Mouse (Mus musculus): ENCODE results near the gene Calr. TPM values are rescaled to one million over a fixed set of nuclear protein-coding genes. Genes with fewer than 3 reads are reported as not detected.

Gene Calr
- polyA plus RNA-seq (2014; fragmentation: Nextera tagmentation; extraction: Ambion mirVana) = 514 and 606 TPM in 2 replicates

DNA sequence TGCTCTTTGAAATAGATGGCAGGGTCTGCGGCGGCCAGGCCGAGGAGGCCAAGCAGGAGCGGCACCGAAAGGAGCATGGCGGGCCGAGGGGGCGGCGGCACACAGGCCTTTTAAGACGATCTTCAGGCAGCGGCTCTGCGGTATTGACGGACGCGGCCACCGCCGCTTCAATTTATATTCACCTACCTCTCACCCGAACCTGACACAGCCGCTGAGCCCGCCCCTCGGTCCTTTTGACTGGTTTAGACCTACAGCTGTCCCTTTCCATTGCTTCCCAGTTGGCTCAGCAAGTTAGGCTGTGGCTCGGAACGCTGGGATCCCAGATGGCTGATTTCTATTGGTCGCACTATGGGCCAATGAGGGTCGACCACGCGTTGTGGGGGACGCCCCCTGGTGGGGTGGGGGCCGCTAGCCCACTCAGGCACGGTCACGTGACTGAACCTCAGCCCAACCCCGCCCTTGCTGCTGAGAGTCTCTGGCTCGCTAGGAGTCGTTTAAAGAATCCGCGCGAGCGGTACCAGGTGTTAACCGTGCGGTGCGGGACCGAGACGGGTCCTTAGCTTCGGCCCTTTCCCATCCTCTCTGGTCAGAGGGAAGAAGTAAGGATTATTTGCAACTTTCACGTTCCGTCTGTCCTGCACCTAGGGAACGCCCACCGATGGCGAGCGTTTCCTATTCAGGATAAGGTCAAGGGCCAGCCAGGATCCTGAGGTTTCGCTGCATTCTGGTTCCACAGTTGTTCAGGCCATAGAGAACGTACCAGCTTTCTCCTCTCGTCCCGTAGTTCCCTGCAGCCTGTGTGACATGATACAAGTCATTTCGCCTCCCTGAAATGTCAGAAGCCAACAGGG, at the start of gene Calr:
TSS of gene Calr (minus strand) at position 213 of the 851 bp plus-strand sequence.
- Histone ChIP-seq H3K27me3 (replicated peaks; ENCODE audit: control insufficient read depth, insufficient read depth, low read length) (no peaks in the 10 kb centered on the region), H3K9me3 (replicated peaks; ENCODE audit: control insufficient read depth, low read length) (no peaks in the 10 kb centered on the region), H3K4me2 (ENCODE audit: low read length) (peak within 1 kb of the TSS; percentile 86), H3K36me3 (ENCODE audit: control insufficient read depth, insufficient read depth, low read length) (peaks cover 40% of the 10 kb centered on the region), H3K9ac (ENCODE audit: low read length) (peak within 1 kb of the TSS; percentile 98), H3K4me1 (ENCODE audit: control insufficient read depth, insufficient read depth, low read length) (peaks cover 17% of the 10 kb centered on the region), H3K4me3 (ENCODE audit: low read depth, low read length) (peak within 1 kb of the TSS; percentile 96), H3K27ac (ENCODE audit: low read depth, low read length) (peak within 1 kb of the TSS; percentile 80)
- peak; percentile 100 for DNase-seq (ENCODE audit: low spot score)
- ATAC-seq = peak; percentile 99
- under 1% methylated on average over 55 of the region's 55 CpGs for WGBS

GRCm38 (mm10) chr8:84895963-84896362, 49.2 kb upstream of the Calr start:
- 0 out of 2 replicates have a peak, but pooled peaks cover under 1% of the 10 kb centered on the region for H3K36me3 ChIP-seq (ENCODE audit: control insufficient read depth, insufficient read depth, low read length)
- H3K4me2 ChIP-seq (ENCODE audit: low read length) = no peak overlapping the region
- H3K27ac ChIP-seq (ENCODE audit: low read depth, low read length) = no peak overlapping the region
- H3K9me3 ChIP-seq (replicated peaks; ENCODE audit: control insufficient read depth, low read length) = no peaks in the 10 kb centered on the region
- 86% methylated on average over 5 of the region's 5 CpGs for WGBS
- DNase-seq (ENCODE audit: low spot score) (no peak), ATAC-seq (no peak)
- H3K4me3 ChIP-seq (ENCODE audit: low read depth, low read length) = no peak overlapping the region
- H3K4me1 ChIP-seq (ENCODE audit: control insufficient read depth, insufficient read depth, low read length) = peaks cover 6% of the 10 kb centered on the region
- H3K27me3 ChIP-seq (replicated peaks; ENCODE audit: control insufficient read depth, insufficient read depth, low read length) = no peaks in the 10 kb centered on the region
- H3K9ac ChIP-seq (ENCODE audit: low read length) = no peak overlapping the region

GRCm38 (mm10) chr8:84893709-84894134, 47.0 kb upstream of the Calr start, which contains the start of gene Gcdh:
Gene Gcdh (minus strand): TSS chr8:84893921.
- peak within 1 kb of the TSS; percentile 76 for H3K9ac ChIP-seq (ENCODE audit: low read length)
- H3K4me1 ChIP-seq (ENCODE audit: control insufficient read depth, insufficient read depth, low read length) = peaks cover 6% of the 10 kb centered on the region
- H3K27me3 ChIP-seq (replicated peaks; ENCODE audit: control insufficient read depth, insufficient read depth, low read length) = no peaks in the 10 kb centered on the region
- peak within 1 kb of the TSS; percentile 61 for H3K4me3 ChIP-seq (ENCODE audit: low read depth, low read length)
- peaks cover 14% of the 10 kb centered on the region; the same call in 1 of the 2 replicates for H3K36me3 ChIP-seq (ENCODE audit: control insufficient read depth, insufficient read depth, low read length)
- H3K4me2 ChIP-seq (ENCODE audit: low read length) = peak within 1 kb of the TSS; percentile 94
- H3K27ac ChIP-seq (ENCODE audit: low read depth, low read length) = no peak within 1 kb of the TSS; the same call in 1 of the 2 replicates
- H3K9me3 ChIP-seq (replicated peaks; ENCODE audit: control insufficient read depth, low read length) = no peaks in the 10 kb centered on the region
- WGBS = under 1% methylated on average over 11 of the region's 11 CpGs
- DNase-seq (ENCODE audit: low spot score) (peak; percentile 98), ATAC-seq (peak; percentile 100)

DNA sequence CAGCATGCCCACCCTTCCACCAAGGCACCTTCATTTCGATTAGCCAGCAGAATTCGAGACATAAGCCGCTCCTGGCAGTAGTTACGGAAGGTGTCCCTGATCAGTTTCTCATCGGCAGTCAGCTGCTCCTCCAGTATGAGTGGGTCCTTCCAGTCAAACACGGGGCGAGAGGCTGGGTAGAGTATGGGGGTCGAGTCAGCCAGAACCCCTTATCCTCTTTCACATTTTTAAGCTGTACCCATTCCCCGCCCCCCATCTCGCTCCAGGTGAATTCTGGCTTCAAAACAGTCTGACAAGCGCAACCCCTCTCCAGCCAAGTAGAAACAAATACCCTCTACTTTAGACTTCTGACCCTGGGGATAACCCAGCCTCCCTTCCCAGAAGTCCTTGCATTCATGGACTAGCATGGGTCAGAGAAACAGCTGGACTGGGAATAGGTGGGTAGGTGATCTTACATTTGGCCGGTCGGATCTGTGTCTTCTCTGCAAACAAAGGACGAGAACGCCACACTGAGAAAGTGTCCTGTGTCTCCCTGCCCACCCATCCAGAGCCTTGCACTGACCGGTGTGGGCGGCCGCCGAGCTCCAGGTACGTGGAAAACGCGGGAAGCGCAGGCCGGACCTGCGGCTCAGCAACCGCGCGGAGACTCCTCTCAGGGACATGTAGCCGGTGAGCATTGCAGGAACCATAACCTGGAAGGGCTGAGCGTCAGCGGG, 46.4 kb upstream of the Calr start:
- 11% methylated on average over 31 of the region's 31 CpGs for whole genome bisulfite sequencing
- peak overlapping the region; percentile 61 for H3K4me3 ChIP-seq (ENCODE audit: low read depth, low read length)
- ATAC-seq (no peak; the same call in 1 of the 2 replicates), DNase-seq (ENCODE audit: low spot score) (no peak)
- H3K27ac ChIP-seq (ENCODE audit: low read depth, low read length) = no peak overlapping the region; the same call in 1 of the 2 replicates
- peaks cover 20% of the 10 kb centered on the region for H3K36me3 ChIP-seq (ENCODE audit: control insufficient read depth, insufficient read depth, low read length)
- H3K9ac ChIP-seq (ENCODE audit: low read length) = peak overlapping the region; percentile 76
- no peaks in the 10 kb centered on the region for H3K9me3 ChIP-seq (replicated peaks; ENCODE audit: control insufficient read depth, low read length)
- H3K27me3 ChIP-seq (replicated peaks; ENCODE audit: control insufficient read depth, insufficient read depth, low read length) = no peaks in the 10 kb centered on the region
- peak overlapping the region; percentile 94 for H3K4me2 ChIP-seq (ENCODE audit: low read length)
- H3K4me1 ChIP-seq (ENCODE audit: control insufficient read depth, insufficient read depth, low read length) = peaks cover 6% of the 10 kb centered on the region

GRCm38 (mm10) chr8:84889141-84889540, 42.4 kb upstream of the Calr start:
- WGBS = 100% methylated on average over 1 of the region's 1 CpGs
- peaks cover 44% of the 10 kb centered on the region for H3K36me3 ChIP-seq (ENCODE audit: control insufficient read depth, insufficient read depth, low read length)

DNA sequence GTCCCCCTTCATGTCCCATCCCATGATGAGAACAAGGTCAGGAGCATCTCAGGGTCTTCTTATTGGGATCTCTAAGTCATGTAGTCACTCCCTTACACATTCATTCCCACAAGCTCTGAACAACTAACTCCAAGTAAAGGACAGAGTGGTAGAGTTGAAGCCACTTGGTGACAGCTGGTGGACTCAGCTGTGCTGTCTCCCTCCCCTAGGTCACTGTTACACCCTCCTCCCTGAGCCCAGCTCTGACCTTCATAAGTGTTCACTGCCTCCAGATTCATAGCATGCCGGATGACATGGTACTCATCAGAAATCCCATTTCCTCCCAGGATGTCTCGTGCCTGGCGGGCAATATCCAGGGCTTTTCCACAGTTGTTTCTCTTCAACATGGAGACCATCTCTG, 41.5 kb upstream of the Calr start:
- H3K9me3 ChIP-seq (replicated peaks; ENCODE audit: control insufficient read depth, low read length) = no peaks in the 10 kb centered on the region
- DNase-seq (ENCODE audit: low spot score) (no peak), ATAC-seq (no peak)
- no peak overlapping the region for H3K4me2 ChIP-seq (ENCODE audit: low read length)
- H3K4me3 ChIP-seq (ENCODE audit: low read depth, low read length) = no peak overlapping the region
- H3K9ac ChIP-seq (ENCODE audit: low read length) = no peak overlapping the region
- H3K27me3 ChIP-seq (replicated peaks; ENCODE audit: control insufficient read depth, insufficient read depth, low read length) = no peaks in the 10 kb centered on the region
- no peak overlapping the region for H3K27ac ChIP-seq (ENCODE audit: low read depth, low read length)
- peaks cover 6% of the 10 kb centered on the region for H3K4me1 ChIP-seq (ENCODE audit: control insufficient read depth, insufficient read depth, low read length)
- peaks cover 44% of the 10 kb centered on the region for H3K36me3 ChIP-seq (ENCODE audit: control insufficient read depth, insufficient read depth, low read length)
- WGBS = 93% methylated on average over 3 of the region's 3 CpGs

More at GRCm38 (mm10) chr8:84889141-84889540, 42.4 kb upstream of the Calr start:
- no peak overlapping the region for H3K9ac ChIP-seq (ENCODE audit: low read length)
- H3K9me3 ChIP-seq (replicated peaks; ENCODE audit: control insufficient read depth, low read length) = no peaks in the 10 kb centered on the region
- H3K27ac ChIP-seq (ENCODE audit: low read depth, low read length) = no peak overlapping the region
- H3K4me2 ChIP-seq (ENCODE audit: low read length) = no peak overlapping the region
- DNase-seq (ENCODE audit: low spot score) = no peak
- no peak for ATAC-seq
- H3K4me1 ChIP-seq (ENCODE audit: control insufficient read depth, insufficient read depth, low read length) = peaks cover 6% of the 10 kb centered on the region
- no peaks in the 10 kb centered on the region for H3K27me3 ChIP-seq (replicated peaks; ENCODE audit: control insufficient read depth, insufficient read depth, low read length)
- no peak overlapping the region for H3K4me3 ChIP-seq (ENCODE audit: low read depth, low read length)

GRCm38 (mm10) chr8:84884728-84885127, 38.0 kb upstream of the Calr start:
- no peaks in the 10 kb centered on the region for H3K4me1 ChIP-seq (ENCODE audit: control insufficient read depth, insufficient read depth, low read length)
- 86% methylated on average over 4 of the region's 4 CpGs for WGBS
- no peak overlapping the region for H3K9ac ChIP-seq (ENCODE audit: low read length)
- no peaks in the 10 kb centered on the region for H3K9me3 ChIP-seq (replicated peaks; ENCODE audit: control insufficient read depth, low read length)
- peaks cover 37% of the 10 kb centered on the region for H3K36me3 ChIP-seq (ENCODE audit: control insufficient read depth, insufficient read depth, low read length)
- H3K4me3 ChIP-seq (ENCODE audit: low read depth, low read length) = no peak overlapping the region
- DNase-seq (ENCODE audit: low spot score) (no peak), ATAC-seq (no peak)
- no peak overlapping the region for H3K27ac ChIP-seq (ENCODE audit: low read depth, low read length)
- H3K4me2 ChIP-seq (ENCODE audit: low read length) = no peak overlapping the region
- H3K27me3 ChIP-seq (replicated peaks; ENCODE audit: control insufficient read depth, insufficient read depth, low read length) = no peaks in the 10 kb centered on the region

DNA sequence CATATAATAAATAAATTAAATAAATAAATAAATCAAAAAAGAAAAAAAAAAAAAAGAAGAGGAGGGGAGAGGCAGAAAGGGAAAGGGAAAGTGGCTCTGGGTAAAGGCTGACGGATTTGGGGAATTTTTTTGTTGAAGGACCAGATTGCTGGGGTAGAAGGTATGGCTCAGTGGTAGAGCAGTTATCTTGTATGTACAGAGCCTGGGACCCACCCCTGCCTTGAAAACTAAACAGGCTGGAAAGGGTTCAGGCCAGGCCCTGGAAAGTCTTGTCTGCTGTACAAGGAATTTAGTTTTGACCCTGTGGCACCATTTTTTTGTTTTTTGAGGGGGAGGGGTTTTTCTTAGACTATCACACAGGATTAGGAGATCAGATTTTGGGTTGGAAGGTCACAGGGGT, 32.2 kb upstream of the Calr start:
- 93% methylated on average over 1 of the region's 1 CpGs for WGBS
- no peaks in the 10 kb centered on the region for H3K4me1 ChIP-seq (ENCODE audit: control insufficient read depth, insufficient read depth, low read length)
- no peak for DNase-seq (ENCODE audit: low spot score)
- no peaks in the 10 kb centered on the region for H3K27me3 ChIP-seq (replicated peaks; ENCODE audit: control insufficient read depth, insufficient read depth, low read length)
- H3K36me3 ChIP-seq (ENCODE audit: control insufficient read depth, insufficient read depth, low read length) = no peaks in the 10 kb centered on the region
- ATAC-seq = no peak
- H3K9ac ChIP-seq (ENCODE audit: low read length) = no peak overlapping the region
- no peaks in the 10 kb centered on the region for H3K9me3 ChIP-seq (replicated peaks; ENCODE audit: control insufficient read depth, low read length)
- no peak overlapping the region for H3K4me2 ChIP-seq (ENCODE audit: low read length)
- H3K27ac ChIP-seq (ENCODE audit: low read depth, low read length) = no peak overlapping the region
- no peak overlapping the region for H3K4me3 ChIP-seq (ENCODE audit: low read depth, low read length)
